Comparison of ENCODE assay signal across 14 mouse cellular contexts in the genomic region with DNA sequence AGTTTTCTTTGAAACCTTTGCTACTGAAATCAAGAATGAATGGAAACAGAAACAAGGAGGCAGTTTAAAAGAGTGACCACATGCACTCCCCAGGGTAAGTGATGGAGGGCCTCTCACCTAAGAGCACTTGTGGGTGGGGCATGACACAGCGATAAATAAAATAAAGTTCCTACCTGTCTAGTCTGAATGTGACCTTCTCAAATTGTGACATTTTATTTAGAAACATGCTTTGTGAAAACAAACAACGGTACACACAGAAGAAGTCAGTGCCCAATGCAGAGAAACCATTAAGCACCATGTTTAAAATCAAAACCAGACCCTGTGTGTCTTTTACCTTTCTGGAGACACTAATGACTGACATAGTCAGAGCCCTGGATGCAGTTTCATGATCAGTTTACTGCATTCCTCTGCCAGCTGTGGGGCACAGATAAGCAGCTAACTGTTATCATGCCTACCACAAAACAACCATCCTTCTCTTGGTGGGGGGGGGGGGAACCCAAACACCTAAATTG. TPM values are rescaled to one million over a fixed set of nuclear protein-coding genes. Genes with fewer than 3 reads are reported as not detected.
DNase-seq lines count a peak whose midpoint lies in the region; ATAC-seq lines count a peak whose summit lies in the region.
"Had no signal": no experiment of that assay in that cellular context is flagged by ENCODE, and none has a peak within 500 bp of the region (broad histone marks: within the 10 kb centered on the region; RNA-seq: fewer than 3 reads in every experiment).

No protein-coding gene starts in this region.

- H3K9ac ChIP-seq in liver, embryonic 11.5 days (ENCODE audit: low read depth, low read length), result no peak overlapping the region
- H3K9ac ChIP-seq in stomach, embryonic 16.5 days (ENCODE audit: low read length), result no peak overlapping the region
- H3K9ac ChIP-seq in forebrain, embryonic 13.5 days, result no peak overlapping the region
- H3K9ac ChIP-seq in hindbrain, embryonic 13.5 days, result no peak overlapping the region

- ATAC-seq in CD4-positive, CD25-positive, alpha-beta regulatory T cell, adult 4 months, result no peak
- ATAC-seq in liver, embryonic 11.5 days (replicated peaks; ENCODE audit: low FRiP score), result peak; percentile 96
- ATAC-seq in stomach, embryonic 16.5 days (ENCODE audit: insufficient read depth, low FRiP score), result 0 out of 2 replicates have a peak, but pooled peaks have one; percentile 58
- no peak for ATAC-seq in forebrain, embryonic 13.5 days
- ATAC-seq in hindbrain, embryonic 13.5 days (ENCODE audit: low FRiP score), result no peak

- peak overlapping the region; percentile 94 for H3K27ac ChIP-seq in liver, embryonic 11.5 days (ENCODE audit: low read depth, low read length)
- no peak overlapping the region for H3K27ac ChIP-seq in stomach, embryonic 16.5 days (ENCODE audit: low read length)
- no peak overlapping the region for H3K27ac ChIP-seq in forebrain, embryonic 13.5 days
- H3K27ac ChIP-seq in hindbrain, embryonic 13.5 days, result no peak overlapping the region

- no peaks in the 10 kb centered on the region; the same call in 1 of the 2 replicates for H3K36me3 ChIP-seq in liver, embryonic 11.5 days (ENCODE audit: control insufficient read depth, insufficient read depth, low read length)
- H3K36me3 ChIP-seq in stomach, embryonic 16.5 days (ENCODE audit: control insufficient read depth, insufficient read depth, low read length), result no peaks in the 10 kb centered on the region
- no peaks in the 10 kb centered on the region for H3K36me3 ChIP-seq in forebrain, embryonic 13.5 days (ENCODE audit: poor library complexity, severe bottlenecking)
- no peaks in the 10 kb centered on the region for H3K36me3 ChIP-seq in hindbrain, embryonic 13.5 days

- peaks cover 43% of the 10 kb centered on the region for H3K4me1 ChIP-seq in liver, embryonic 11.5 days (replicated peaks; ENCODE audit: control insufficient read depth, insufficient read depth, low read length)
- H3K4me1 ChIP-seq in stomach, embryonic 16.5 days (ENCODE audit: control insufficient read depth, insufficient read depth, low read length), result no peaks in the 10 kb centered on the region; the same call in 1 of the 2 replicates
- H3K4me1 ChIP-seq in forebrain, embryonic 13.5 days, result 0 out of 2 replicates have a peak, but pooled peaks cover 4% of the 10 kb centered on the region
- H3K4me1 ChIP-seq in hindbrain, embryonic 13.5 days (replicated peaks), result peaks cover 4% of the 10 kb centered on the region; the same call in 1 of the 2 replicates

- no peaks in the 10 kb centered on the region for H3K9me3 ChIP-seq in liver, embryonic 11.5 days (ENCODE audit: control insufficient read depth, low read length)
- no peaks in the 10 kb centered on the region for H3K9me3 ChIP-seq in stomach, embryonic 16.5 days (replicated peaks; ENCODE audit: control insufficient read depth, low read length)
- no peaks in the 10 kb centered on the region for H3K9me3 ChIP-seq in forebrain, embryonic 13.5 days (replicated peaks)
- no peaks in the 10 kb centered on the region for H3K9me3 ChIP-seq in hindbrain, embryonic 13.5 days

- peak; percentile 16 for DNase-seq in CD4-positive, CD25-positive, alpha-beta regulatory T cell, adult 2 months (ENCODE audit: low read depth, low spot score)
- DNase-seq in spleen, adult 12 weeks (ENCODE audit: low spot score), result peak; percentile 65
- no peak for DNase-seq in spleen, adult 18-20 months
- DNase-seq in liver, embryonic 11.5 days (ENCODE audit: low spot score), result peak; percentile 45
- DNase-seq: adrenal gland, postnatal 14 days; cerebellum, adult 2 months; heart, postnatal 14 days; kidney, postnatal 10 days; right cerebral cortex, postnatal 14 days; thymus, adult 18-20 months had no signal

- H3K4me3 ChIP-seq in liver, embryonic 11.5 days (ENCODE audit: low read depth, low read length), result no peak overlapping the region
- H3K4me3 ChIP-seq in stomach, embryonic 16.5 days (replicated peaks; ENCODE audit: low read length), result no peak overlapping the region
- H3K4me3 ChIP-seq in forebrain, embryonic 13.5 days, result no peak overlapping the region
- H3K4me3 ChIP-seq in hindbrain, embryonic 13.5 days, result no peak overlapping the region

- H3K27me3 ChIP-seq in liver, embryonic 11.5 days (replicated peaks; ENCODE audit: control insufficient read depth, insufficient read depth, low read length), result no peaks in the 10 kb centered on the region
- H3K27me3 ChIP-seq in stomach, embryonic 16.5 days (ENCODE audit: control insufficient read depth, insufficient read depth, low read length), result no peaks in the 10 kb centered on the region
- H3K27me3 ChIP-seq in forebrain, embryonic 13.5 days, result no peaks in the 10 kb centered on the region
- H3K27me3 ChIP-seq in hindbrain, embryonic 13.5 days, result no peaks in the 10 kb centered on the region

- WGBS in liver, embryonic 11.5 days, result 44% methylated on average over 2 of the region's 2 CpGs
- WGBS in stomach, embryonic 16.5 days, result 78% methylated on average over 2 of the region's 2 CpGs
- 97% methylated on average over 2 of the region's 2 CpGs for WGBS in forebrain, embryonic 13.5 days
- 97% methylated on average over 2 of the region's 2 CpGs for WGBS in hindbrain, embryonic 13.5 days

- peak overlapping the region; percentile 55 for H3K4me2 ChIP-seq in liver, embryonic 11.5 days
- H3K4me2 ChIP-seq in stomach, embryonic 16.5 days (ENCODE audit: low read depth, low read length), result no peak overlapping the region
- no peak overlapping the region for H3K4me2 ChIP-seq in forebrain, embryonic 13.5 days
- H3K4me2 ChIP-seq in hindbrain, embryonic 13.5 days, result no peak overlapping the region

RNA-seq across cellular contexts. Expression of a gene that starts 51.6 kb away (rescaled TPM):
- 10 to 100 TPM; 34.7 to 42.2 TPM for polyA plus RNA-seq in CD4-positive, CD25-positive, alpha-beta regulatory T cell, adult 4 months (2017; shearing (Covaris generic))
- 25.6 and 30.7 TPM in 2 replicates for polyA plus RNA-seq in liver, embryonic 11.5 days (2014; fragmentation: Nextera tagmentation; extraction: Ambion mirVana)
- polyA plus RNA-seq in stomach, embryonic 16.5 days (2015; fragmentation: Nextera tagmentation; extraction: Ambion mirVana), result 24.0 and 25.8 TPM in 2 replicates
- 32.2 and 36.0 TPM in 2 replicates for polyA plus RNA-seq in forebrain, embryonic 13.5 days (2015; fragmentation: Nextera tagmentation; extraction: Ambion mirVana)
- polyA plus RNA-seq in hindbrain, embryonic 13.5 days (2015; fragmentation: Nextera tagmentation; extraction: Ambion mirVana), result 35.9 and 36.7 TPM in 2 replicates

Comparison
In these comparisons a context has a peak if more than half of its experiments do, and no peak if none do; other contexts are left out.
1. DNase-seq: peak in CD4-positive, CD25-positive, alpha-beta regulatory T cell, adult 2 months (single experiment), spleen, adult 12 weeks (single experiment) and liver, embryonic 11.5 days (single experiment); none in spleen, adult 18-20 months (0 of 2).
2. ATAC-seq: peak in liver, embryonic 11.5 days (single experiment) and stomach, embryonic 16.5 days (single experiment); none in CD4-positive, CD25-positive, alpha-beta regulatory T cell, adult 4 months (single experiment), forebrain, embryonic 13.5 days (single experiment) and hindbrain, embryonic 13.5 days (single experiment).